Mouse (Mus musculus): ENCODE results near the gene Slc4a8. TPM values are rescaled to one million over a fixed set of nuclear protein-coding genes. Genes with fewer than 3 reads are reported as not detected.

Gene Slc4a8
- polyA plus RNA-seq, 1 experiment from 2014 or later = 1.2 TPM

DNA sequence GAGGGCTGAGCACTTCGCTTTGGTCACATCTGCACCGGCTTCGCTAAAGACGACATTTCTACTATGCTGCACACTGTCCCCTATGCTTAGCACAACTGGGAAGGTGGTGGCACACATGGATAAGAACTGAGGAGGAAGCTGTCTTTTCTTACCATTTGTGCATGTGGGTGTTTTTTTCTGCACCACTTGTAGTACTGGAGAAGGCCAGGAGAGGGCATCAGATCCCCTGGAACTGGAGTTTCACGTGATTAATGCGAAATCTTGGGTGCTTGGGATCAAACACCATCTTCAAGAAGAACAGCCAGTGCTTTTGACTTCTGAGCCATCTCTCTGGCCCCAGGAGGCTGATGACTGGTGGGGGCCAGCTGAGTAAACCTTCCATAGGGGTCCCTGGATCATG is 69.1 kb downstream of the Slc4a8 start:
- Histone ChIP-seq H3K4me2 (no peak overlapping the region), H3K9ac (no peak overlapping the region), H3K4me3 (no peak overlapping the region), H3K27ac (ENCODE audit: poor library complexity, severe bottlenecking) (no peak overlapping the region), H3K36me3 (no peaks in the 10 kb centered on the region), H3K4me1 (replicated peaks) (no peaks in the 10 kb centered on the region), H3K27me3 (replicated peaks) (peaks cover 51% of the 10 kb centered on the region), H3K9me3 (replicated peaks) (0 out of 2 replicates have a peak, but pooled peaks cover 3% of the 10 kb centered on the region)
- WGBS = 45% methylated on average over 6 of the region's 6 CpGs
- ATAC-seq (ENCODE audit: insufficient number of reproducible peaks, low FRiP score) = no peak

DNA sequence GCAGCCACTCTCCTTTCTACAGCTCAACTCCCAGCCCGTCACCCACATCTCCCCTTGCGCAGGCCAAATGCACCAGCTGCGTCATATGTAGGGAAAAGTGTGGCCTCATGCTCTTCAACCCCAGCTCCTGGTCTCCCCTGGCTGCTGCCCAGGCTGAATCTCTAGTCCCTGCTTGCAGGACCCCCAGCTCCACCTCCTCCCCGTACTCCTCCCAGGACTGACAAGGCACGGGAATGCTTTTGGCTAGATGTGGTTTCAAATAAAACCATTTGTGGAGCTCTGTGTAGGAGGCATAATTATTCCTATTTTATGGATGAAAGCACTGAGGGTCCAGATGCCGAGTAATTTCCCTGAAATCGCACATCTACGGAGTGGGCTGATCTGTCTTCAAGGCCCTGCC is 70.6 kb downstream of the Slc4a8 start:
- no peak for ATAC-seq (ENCODE audit: insufficient number of reproducible peaks, low FRiP score)
- Histone ChIP-seq H3K4me2 (no peak overlapping the region), H3K4me3 (no peak overlapping the region), H3K27ac (ENCODE audit: poor library complexity, severe bottlenecking) (no peak overlapping the region), H3K9ac (no peak overlapping the region), H3K36me3 (no peaks in the 10 kb centered on the region), H3K9me3 (replicated peaks) (0 out of 2 replicates have a peak, but pooled peaks cover 3% of the 10 kb centered on the region), H3K27me3 (replicated peaks) (peaks cover 44% of the 10 kb centered on the region), H3K4me1 (replicated peaks) (no peaks in the 10 kb centered on the region)
- 87% methylated on average over 8 of the region's 8 CpGs for WGBS

DNA sequence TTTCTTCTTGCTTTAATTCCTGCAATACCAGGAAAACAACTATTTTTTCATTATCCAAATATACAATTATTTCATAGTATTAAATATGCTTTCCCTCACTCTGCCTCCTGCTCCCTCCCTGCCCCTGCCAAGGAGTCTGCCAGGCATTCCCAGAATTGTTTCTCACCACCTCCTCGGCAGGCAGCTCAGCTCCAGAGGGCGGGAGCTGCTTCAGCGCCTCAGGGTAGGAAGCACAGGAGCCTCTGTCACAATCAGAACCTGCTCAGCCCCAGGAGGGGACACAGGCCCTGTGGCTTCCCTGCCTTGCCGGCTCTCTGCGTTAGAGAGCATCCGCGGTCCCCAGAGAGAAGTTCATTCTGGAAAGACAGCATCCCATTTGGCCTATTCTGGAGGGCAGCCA is 71.2 kb downstream of the Slc4a8 start:
- H3K27ac ChIP-seq (ENCODE audit: poor library complexity, severe bottlenecking) = no peak overlapping the region
- no peak for ATAC-seq (ENCODE audit: insufficient number of reproducible peaks, low FRiP score)
- H3K4me3 ChIP-seq = no peak overlapping the region
- H3K4me1 ChIP-seq (replicated peaks) = no peaks in the 10 kb centered on the region
- H3K9ac ChIP-seq = no peak overlapping the region
- no peaks in the 10 kb centered on the region for H3K36me3 ChIP-seq
- H3K9me3 ChIP-seq (replicated peaks) = 0 out of 2 replicates have a peak, but pooled peaks cover 7% of the 10 kb centered on the region
- H3K4me2 ChIP-seq = no peak overlapping the region
- peaks cover 38% of the 10 kb centered on the region for H3K27me3 ChIP-seq (replicated peaks)
- WGBS = 24% methylated on average over 7 of the region's 7 CpGs

DNA sequence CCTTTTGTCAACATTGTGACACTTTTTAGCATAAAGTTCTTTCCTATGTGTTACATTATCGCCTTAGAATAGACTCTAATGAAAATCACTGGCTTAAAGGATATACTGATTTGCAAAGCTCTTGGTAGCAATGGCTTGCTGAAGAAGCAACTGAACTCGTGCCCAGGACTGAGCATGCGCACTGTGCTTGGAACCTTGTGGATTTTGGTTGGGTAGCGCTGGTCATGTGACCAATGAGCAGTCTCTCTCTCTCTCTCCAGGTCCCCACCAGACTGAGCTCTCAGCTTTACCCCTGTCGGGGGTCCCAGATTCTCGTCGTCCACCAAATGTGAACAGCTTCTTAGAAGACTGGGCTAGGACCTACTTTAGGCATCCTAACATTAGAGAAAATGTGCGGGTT is 75.2 kb downstream of the Slc4a8 start:
- Histone ChIP-seq H3K27ac (ENCODE audit: poor library complexity, severe bottlenecking) (no peak overlapping the region), H3K4me2 (no peak overlapping the region), H3K4me3 (no peak overlapping the region), H3K9me3 (replicated peaks) (0 out of 2 replicates have a peak, but pooled peaks cover 7% of the 10 kb centered on the region), H3K4me1 (replicated peaks) (no peaks in the 10 kb centered on the region), H3K27me3 (replicated peaks) (peaks cover 28% of the 10 kb centered on the region; the same call in 1 of the 2 replicates), H3K36me3 (no peaks in the 10 kb centered on the region), H3K9ac (no peak overlapping the region)
- 70% methylated on average over 8 of the region's 8 CpGs for WGBS
- no peak for ATAC-seq (ENCODE audit: insufficient number of reproducible peaks, low FRiP score)

DNA sequence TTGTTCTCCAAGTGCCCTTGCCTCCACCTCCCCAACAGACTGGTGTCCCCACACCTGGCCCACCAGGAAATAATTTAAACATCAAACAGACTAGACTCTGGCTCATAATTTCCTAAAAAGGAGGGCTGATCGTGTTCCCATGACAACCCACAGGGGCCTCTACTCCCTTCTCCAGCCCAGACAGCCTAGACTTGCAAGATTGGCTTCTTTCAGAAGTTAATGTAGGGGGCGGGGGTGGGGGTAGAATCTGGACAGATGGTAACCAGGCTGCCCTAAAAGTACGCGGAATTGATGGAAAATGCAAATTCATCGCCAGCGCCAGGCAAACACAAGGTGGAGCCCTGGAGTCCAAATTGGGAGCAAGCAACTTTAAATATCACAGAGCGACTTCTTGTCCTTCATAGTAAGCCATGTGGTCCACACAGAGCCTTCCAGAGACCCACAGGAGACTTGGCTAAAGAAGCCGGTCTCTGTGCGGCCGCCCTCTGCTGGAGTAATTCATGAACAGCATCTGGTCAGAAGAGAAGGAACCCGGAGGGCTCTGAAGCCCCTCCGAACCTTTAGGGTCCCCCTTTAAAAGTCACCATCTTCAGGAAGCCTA is 77.2 kb downstream of the Slc4a8 start:
- Histone ChIP-seq H3K27ac (ENCODE audit: poor library complexity, severe bottlenecking) (no peak overlapping the region), H3K36me3 (no peaks in the 10 kb centered on the region), H3K9me3 (replicated peaks) (0 out of 2 replicates have a peak, but pooled peaks cover 7% of the 10 kb centered on the region), H3K4me2 (no peak overlapping the region), H3K4me1 (replicated peaks) (no peaks in the 10 kb centered on the region), H3K9ac (no peak overlapping the region), H3K27me3 (replicated peaks) (peaks cover 17% of the 10 kb centered on the region; the same call in 1 of the 2 replicates), H3K4me3 (no peak overlapping the region)
- ATAC-seq (ENCODE audit: insufficient number of reproducible peaks, low FRiP score) = no peak
- WGBS = 41% methylated on average over 12 of the region's 12 CpGs

DNA sequence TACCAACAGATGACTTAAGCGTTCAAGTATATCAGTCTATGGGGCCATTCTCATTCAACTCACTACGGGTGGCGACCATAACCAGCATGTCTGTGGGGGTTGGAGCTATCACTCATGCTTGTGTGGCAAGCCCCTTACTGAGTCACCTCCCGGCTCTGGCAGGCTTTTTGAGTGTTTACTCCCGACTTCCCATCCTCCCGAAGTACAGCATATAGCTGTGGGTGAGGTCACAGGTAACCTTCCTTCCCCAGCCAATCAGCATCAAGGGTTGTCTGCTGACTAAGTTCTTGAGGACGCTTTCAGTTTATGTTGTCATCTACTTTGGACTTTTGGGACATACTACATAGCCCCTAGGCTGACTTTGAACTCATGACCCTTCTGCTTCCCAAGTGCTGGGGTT is 82.8 kb downstream of the Slc4a8 start:
- no peak for ATAC-seq (ENCODE audit: insufficient number of reproducible peaks, low FRiP score)
- Histone ChIP-seq H3K36me3 (no peaks in the 10 kb centered on the region), H3K27ac (ENCODE audit: poor library complexity, severe bottlenecking) (no peak overlapping the region), H3K9ac (no peak overlapping the region), H3K4me2 (no peak overlapping the region), H3K27me3 (replicated peaks) (peaks cover 13% of the 10 kb centered on the region; the same call in 1 of the 2 replicates), H3K9me3 (replicated peaks) (peaks cover 7% of the 10 kb centered on the region), H3K4me1 (replicated peaks) (0 out of 2 replicates have a peak, but pooled peaks cover 4% of the 10 kb centered on the region), H3K4me3 (no peak overlapping the region)
- WGBS = 77% methylated on average over 7 of the region's 7 CpGs

DNA sequence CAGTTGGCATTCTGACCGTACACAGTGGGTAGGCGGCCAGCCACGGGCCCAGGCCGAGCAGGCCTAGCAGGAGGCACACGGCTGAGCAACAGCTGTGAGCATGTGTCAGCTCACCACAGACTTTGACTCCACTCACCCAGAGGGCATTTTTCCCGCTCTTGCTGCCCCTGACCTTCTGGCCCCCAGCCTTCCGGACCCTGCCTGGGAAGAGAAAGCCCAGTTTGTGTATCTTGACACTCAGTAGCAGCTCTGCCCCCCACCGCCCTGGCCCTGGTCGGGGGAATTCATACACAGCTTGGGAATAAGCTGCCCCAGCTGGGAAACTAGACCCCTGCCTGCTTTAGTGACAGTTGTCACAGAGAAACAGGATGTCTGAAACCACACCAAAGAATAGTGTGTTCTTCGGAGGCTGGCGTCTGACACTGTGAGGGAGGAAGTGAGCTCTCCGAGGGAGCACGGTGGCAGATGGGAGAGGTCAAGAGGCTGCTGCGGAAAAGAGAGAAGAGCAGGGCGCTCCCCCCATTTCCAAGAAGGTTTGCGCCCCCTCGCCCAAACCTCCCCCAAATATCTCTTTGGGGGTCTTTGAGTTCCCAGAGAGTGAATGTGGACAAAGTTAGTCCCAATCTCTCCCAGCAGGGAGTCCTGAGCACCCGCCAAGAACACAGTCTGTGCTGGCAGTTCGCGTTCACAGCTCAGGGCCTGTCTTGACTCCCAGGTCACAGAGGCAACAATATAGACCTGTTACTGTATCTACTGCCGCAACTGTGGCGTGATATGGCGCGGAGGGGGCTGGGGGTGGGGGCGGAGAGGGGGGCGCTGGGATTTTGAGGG is 83.7 kb downstream of the Slc4a8 start:
- 37% methylated on average over 26 of the region's 26 CpGs for whole genome bisulfite sequencing
- no peak; the same call in 1 of the 2 replicates for ATAC-seq (ENCODE audit: insufficient number of reproducible peaks, low FRiP score)
- Histone ChIP-seq H3K27ac (ENCODE audit: poor library complexity, severe bottlenecking) (no peak overlapping the region; the same call in 1 of the 2 replicates), H3K9me3 (replicated peaks) (peaks cover 7% of the 10 kb centered on the region), H3K9ac (no peak overlapping the region), H3K36me3 (no peaks in the 10 kb centered on the region), H3K4me1 (replicated peaks) (0 out of 2 replicates have a peak, but pooled peaks cover 4% of the 10 kb centered on the region), H3K4me2 (no peak overlapping the region), H3K27me3 (replicated peaks) (peaks cover 13% of the 10 kb centered on the region; the same call in 1 of the 2 replicates), H3K4me3 (no peak overlapping the region)

DNA sequence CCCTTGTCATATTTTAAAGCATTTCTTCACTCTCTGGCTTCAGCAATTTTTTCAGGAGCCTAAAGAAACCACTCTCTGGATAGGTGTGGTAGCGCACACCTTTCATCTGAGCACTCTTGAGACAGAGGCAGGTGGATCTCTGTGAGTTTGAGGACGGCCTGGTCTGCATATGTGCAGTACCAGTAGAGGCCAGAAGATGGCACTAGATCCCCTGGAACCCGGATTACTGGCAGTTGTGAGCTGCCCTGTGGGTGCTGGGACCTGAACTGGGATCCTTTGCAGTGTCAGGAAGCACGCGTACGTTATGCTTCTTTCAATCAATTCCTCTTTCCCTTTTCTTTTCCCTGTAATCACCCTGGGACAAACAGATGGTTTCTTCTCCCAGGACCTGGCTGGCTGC is 85.6 kb downstream of the Slc4a8 start:
- Histone ChIP-seq H3K4me2 (no peak overlapping the region), H3K27ac (ENCODE audit: poor library complexity, severe bottlenecking) (no peak overlapping the region), H3K9me3 (replicated peaks) (peaks cover 7% of the 10 kb centered on the region), H3K9ac (no peak overlapping the region), H3K36me3 (no peaks in the 10 kb centered on the region), H3K4me3 (no peak overlapping the region), H3K27me3 (replicated peaks) (peaks cover 6% of the 10 kb centered on the region; the same call in 1 of the 2 replicates), H3K4me1 (replicated peaks) (0 out of 2 replicates have a peak, but pooled peaks cover 4% of the 10 kb centered on the region)
- 80% methylated on average over 6 of the region's 6 CpGs for WGBS
- ATAC-seq (ENCODE audit: insufficient number of reproducible peaks, low FRiP score) = no peak

DNA sequence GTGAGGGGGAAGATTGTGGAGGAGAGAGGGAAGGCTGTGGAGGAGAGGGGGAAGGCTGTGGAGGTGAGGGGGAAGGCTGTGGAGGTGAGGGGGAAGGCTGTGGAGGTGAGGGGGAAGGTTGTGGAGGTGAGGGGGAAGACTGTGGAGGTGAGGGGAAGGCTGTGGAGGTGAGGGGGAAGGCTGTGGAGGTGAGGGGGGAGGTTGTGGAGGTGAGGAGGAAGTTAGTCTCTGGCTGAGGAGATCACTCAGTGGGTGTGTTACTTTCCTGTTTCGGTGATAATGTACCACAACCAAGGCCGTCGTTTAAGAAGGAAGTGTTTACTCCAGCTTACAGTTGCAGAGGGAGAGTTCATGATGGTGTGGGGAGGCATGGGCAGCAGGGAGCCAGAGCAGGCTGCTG is 96.0 kb downstream of the Slc4a8 start:
- no peak for ATAC-seq (ENCODE audit: insufficient number of reproducible peaks, low FRiP score)
- H3K4me1 ChIP-seq (replicated peaks) = no peaks in the 10 kb centered on the region
- no peaks in the 10 kb centered on the region for H3K36me3 ChIP-seq
- H3K27ac ChIP-seq (ENCODE audit: poor library complexity, severe bottlenecking) = no peak overlapping the region
- no peak overlapping the region for H3K4me2 ChIP-seq
- H3K27me3 ChIP-seq (replicated peaks) = peaks cover 13% of the 10 kb centered on the region; the same call in 1 of the 2 replicates
- no peak overlapping the region for H3K9ac ChIP-seq
- H3K9me3 ChIP-seq (replicated peaks) = no peaks in the 10 kb centered on the region
- no peak overlapping the region for H3K4me3 ChIP-seq
- 48% methylated on average over 3 of the region's 3 CpGs for WGBS

DNA sequence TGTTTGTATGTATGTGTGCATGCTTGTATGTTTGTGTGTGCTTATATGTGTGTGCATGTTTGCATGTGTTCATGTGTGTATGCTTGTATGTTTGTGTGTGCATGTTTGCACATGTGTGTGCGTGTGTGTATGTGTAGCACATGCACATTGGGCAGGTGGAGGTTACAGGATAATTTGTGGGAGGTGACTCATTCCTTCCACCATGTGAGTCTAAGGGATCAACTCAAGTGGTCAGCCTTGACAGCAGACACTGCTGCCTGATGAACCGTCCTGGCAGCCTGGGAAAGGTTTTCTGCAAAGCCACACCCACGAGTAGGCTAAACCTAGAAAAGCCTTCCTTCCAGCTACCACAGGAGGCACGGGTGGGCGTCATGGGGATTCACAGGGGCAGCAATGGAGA is 99.3 kb downstream of the Slc4a8 start:
- WGBS = 30% methylated on average over 5 of the region's 5 CpGs
- no peak overlapping the region for H3K27ac ChIP-seq (ENCODE audit: poor library complexity, severe bottlenecking)
- ATAC-seq (ENCODE audit: insufficient number of reproducible peaks, low FRiP score) = no peak
- H3K4me3 ChIP-seq = no peak overlapping the region
- H3K4me1 ChIP-seq (replicated peaks) = no peaks in the 10 kb centered on the region
- H3K36me3 ChIP-seq = no peaks in the 10 kb centered on the region
- H3K9ac ChIP-seq = no peak overlapping the region
- 0 out of 2 replicates have a peak, but pooled peaks cover 3% of the 10 kb centered on the region for H3K9me3 ChIP-seq (replicated peaks)
- H3K4me2 ChIP-seq = no peak overlapping the region
- peaks cover 24% of the 10 kb centered on the region for H3K27me3 ChIP-seq (replicated peaks)

DNA sequence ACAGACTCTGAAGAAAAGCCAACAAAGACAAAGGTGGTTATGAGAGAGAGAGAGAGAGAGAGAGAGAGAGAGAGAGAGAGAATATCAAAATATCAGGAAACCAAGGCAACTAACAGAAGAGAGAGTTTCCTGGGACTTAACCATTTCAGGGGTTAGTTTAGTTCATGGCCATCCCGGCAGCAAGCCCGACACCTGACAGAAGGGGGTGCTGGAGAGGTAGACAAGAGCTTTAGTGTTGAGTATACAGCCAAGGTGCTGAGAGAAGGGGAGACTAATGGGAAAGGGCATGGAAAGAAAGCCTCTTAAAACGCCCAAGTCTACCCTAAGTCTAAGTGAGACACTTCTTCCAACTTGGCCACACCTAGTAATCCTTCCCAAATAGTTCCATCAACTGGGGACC is 104.0 kb downstream of the Slc4a8 start:
- Histone ChIP-seq H3K4me1 (replicated peaks) (peaks cover 7% of the 10 kb centered on the region), H3K36me3 (no peaks in the 10 kb centered on the region), H3K27ac (ENCODE audit: poor library complexity, severe bottlenecking) (no peak overlapping the region), H3K9ac (no peak overlapping the region), H3K27me3 (replicated peaks) (peaks cover 48% of the 10 kb centered on the region), H3K9me3 (replicated peaks) (0 out of 2 replicates have a peak, but pooled peaks cover 3% of the 10 kb centered on the region), H3K4me3 (no peak overlapping the region), H3K4me2 (no peak overlapping the region)
- 38% methylated on average over 3 of the region's 3 CpGs for WGBS
- ATAC-seq (ENCODE audit: insufficient number of reproducible peaks, low FRiP score) = no peak

Data from heart, embryonic 12.5 days (tissue).